In the genomic region with DNA sequence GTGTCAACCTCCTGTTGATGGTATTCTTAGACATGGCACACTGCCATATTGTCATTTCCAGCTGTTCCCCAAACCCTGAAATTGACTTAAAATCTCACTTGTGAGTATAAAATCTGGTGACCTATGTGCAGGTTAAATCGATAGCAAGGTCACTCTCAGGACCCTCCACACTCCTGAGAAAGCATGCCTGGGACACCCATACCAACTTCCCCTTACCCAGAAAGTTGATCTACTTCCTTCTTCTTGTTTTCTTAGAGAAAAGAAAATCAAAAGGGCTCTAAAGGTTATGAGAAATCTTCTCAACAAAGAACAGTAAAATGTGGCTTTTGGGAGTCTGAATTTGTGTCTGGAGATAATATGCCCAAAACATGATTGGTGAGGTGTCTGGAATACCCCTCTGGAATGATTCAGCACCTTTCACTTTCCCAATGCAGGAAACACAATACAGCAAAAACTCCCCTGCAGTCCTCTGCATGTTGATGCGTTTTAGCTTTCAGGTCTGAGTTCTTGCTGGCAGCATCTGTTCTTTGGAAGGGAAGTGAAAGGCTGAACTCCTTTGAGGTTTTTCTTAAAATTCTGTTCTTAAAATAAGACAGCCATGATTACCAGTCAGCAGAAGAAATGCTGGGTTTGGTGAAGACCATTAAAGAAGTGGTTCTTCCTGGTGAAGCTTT, we compare ENCODE assay signal across 20 mouse cellular contexts. TPM values are rescaled to one million over a fixed set of nuclear protein-coding genes. Genes with fewer than 3 reads are reported as not detected.
A peak's percentile ranks its signal among the peaks of the same experiment; 100 is the strongest.
DNase-seq lines count a peak whose midpoint lies in the region; ATAC-seq and TF ChIP-seq lines count a peak whose summit lies in the region.
"Had no signal": no experiment of that assay in that cellular context is flagged by ENCODE, and none has a peak within 500 bp of the region (broad histone marks: within the 10 kb centered on the region; RNA-seq: fewer than 3 reads in every experiment).

No protein-coding gene starts in this region.

- H3K27me3 ChIP-seq in CH12.LX (replicated peaks), result no peaks in the 10 kb centered on the region
- H3K27me3 ChIP-seq in hindbrain, postnatal 0 days (ENCODE audit: insufficient read depth, low read length), result no peaks in the 10 kb centered on the region
- H3K27me3 ChIP-seq: forebrain, embryonic 13.5 days; heart, embryonic 12.5 days; hindbrain, embryonic 15.5 days; lung, embryonic 15.5 days; megakaryocyte, embryonic 14.5 days had no signal

- peaks cover 29 to 63% of the 10 kb centered on the region in 2 experiments for H3K4me1 ChIP-seq in CH12.LX (ENCODE audit: control insufficient read depth in 1 of 2, insufficient read depth in 2 of 2)
- H3K4me1 ChIP-seq in brown adipose tissue, adult 24 weeks (ENCODE audit: control insufficient read depth, insufficient read depth, insufficient read length, low read length), result no peaks in the 10 kb centered on the region
- no peaks in the 10 kb centered on the region for H3K4me1 ChIP-seq in hindbrain, postnatal 0 days (ENCODE audit: insufficient read depth, low read length)
- H3K4me1 ChIP-seq: forebrain, embryonic 13.5 days; heart, embryonic 12.5 days; hindbrain, embryonic 15.5 days; lung, embryonic 15.5 days had no signal

- H3K9me3 ChIP-seq in CH12.LX (replicated peaks; ENCODE audit: low read length), result peaks cover 2% of the 10 kb centered on the region
- no peaks in the 10 kb centered on the region for H3K9me3 ChIP-seq in hindbrain, postnatal 0 days (ENCODE audit: low read length)
- H3K9me3 ChIP-seq: forebrain, embryonic 13.5 days; heart, embryonic 12.5 days; hindbrain, embryonic 15.5 days; lung, embryonic 15.5 days had no signal

- H3K36me3 ChIP-seq in CH12.LX (replicated peaks in 1 of 2; ENCODE audit: control insufficient read depth in 1 of 2, insufficient read depth in 1 of 2, low read length in 1 of 2), result no peaks in the 10 kb centered on the region
- no peaks in the 10 kb centered on the region for H3K36me3 ChIP-seq in hindbrain, postnatal 0 days (ENCODE audit: insufficient read depth, low read length)
- H3K36me3 ChIP-seq: heart, embryonic 12.5 days; hindbrain, embryonic 15.5 days; lung, embryonic 15.5 days had no signal

- no peak overlapping the region for H3K4me3 ChIP-seq in left cerebral cortex, adult 2 months
- H3K4me3 ChIP-seq in CH12.LX (replicated peaks in 1 of 3; ENCODE audit: low read depth in 2 of 3, low read length in 2 of 3, poor library complexity in 1 of 3), result peak overlapping the region in 2 of 3 experiments; percentile 17 to 42
- H3K4me3 ChIP-seq in brown adipose tissue, adult 24 weeks (ENCODE audit: insufficient read depth, low read depth, low read length), result no peak overlapping the region
- no peak overlapping the region for H3K4me3 ChIP-seq in hindbrain, postnatal 0 days (ENCODE audit: low read length)
- H3K4me3 ChIP-seq: forebrain, embryonic 13.5 days; heart, embryonic 12.5 days; hindbrain, embryonic 15.5 days; lung, embryonic 15.5 days; megakaryocyte, embryonic 14.5 days had no signal

- intact Hi-C loops in left cerebral cortex, adult 2 months (cut with DNase I), result no loop called here
- intact Hi-C loops in left cerebral cortex, postnatal 10 days (cut with DNase I), result no loop called here

- no peak for ATAC-seq in hindbrain, postnatal 0 days
- ATAC-seq: forebrain, embryonic 13.5 days; intestine, postnatal 0 days had no signal

- TF ChIP-seq POLR2A in CH12.LX (IDR thresholded peaks at IDR 0.05; ENCODE audit: low read depth, low read length), result no peak

- WGBS in hindbrain, postnatal 0 days, result 74% methylated on average over 2 of the region's 2 CpGs

- peak overlapping the region; percentile 66 for H3K9ac ChIP-seq in CH12.LX (ENCODE audit: insufficient read depth, low read depth)
- no peak overlapping the region for H3K9ac ChIP-seq in hindbrain, postnatal 0 days (replicated peaks; ENCODE audit: low read length)
- H3K9ac ChIP-seq: forebrain, embryonic 13.5 days; heart, embryonic 12.5 days; hindbrain, embryonic 15.5 days; lung, embryonic 15.5 days had no signal

- TF ChIP-seq CTCF in left cerebral cortex, adult 2 months (IDR thresholded peaks at IDR 0.05), result no peak
- TF ChIP-seq CTCF in CH12.LX (conservative IDR thresholded peaks at IDR 0.05 in 1 of 2, IDR thresholded peaks at IDR 0.05 in 1 of 2; ENCODE audit: low read depth in 2 of 2, low read length in 2 of 2), result no peak
- no peak for TF ChIP-seq CTCF in hindbrain, postnatal 0 days (IDR thresholded peaks at IDR 0.05; ENCODE audit: low read depth)

- in situ Hi-C loops in CH12.LX (cut with MboI; ENCODE audit: low pct_ligation_motif_present, low pct_unique_long_range_greater_than_20kb, low sequenced_read_pairs), result no loop called here

- peak overlapping the region; percentile 70 for H3K27ac ChIP-seq in left cerebral cortex, adult 2 months
- peak overlapping the region; percentile 99 for H3K27ac ChIP-seq in CH12.LX (ENCODE audit: insufficient read depth, low read depth)
- H3K27ac ChIP-seq in brown adipose tissue, adult 24 weeks (replicated peaks; ENCODE audit: low read depth, low read length), result 0 out of 2 replicates have a peak overlapping the region, but pooled peaks have one; percentile 21
- H3K27ac ChIP-seq in hindbrain, postnatal 0 days, result no peak overlapping the region
- H3K27ac ChIP-seq: forebrain, embryonic 13.5 days; hindbrain, embryonic 15.5 days; lung, embryonic 15.5 days had no signal

- no peaks in the 10 kb centered on the region for H3K79me2 ChIP-seq in CH12.LX (replicated peaks; ENCODE audit: control insufficient read depth, extremely low read depth, insufficient read depth, poor library complexity, severe bottlenecking)

- no peak for DNase-seq in left cerebral cortex, adult 2 months (ENCODE audit: extremely low spot score in 1 of 2, low spot score in 2 of 2)
- no peak for DNase-seq in left cerebral cortex, postnatal 10 days (ENCODE audit: extremely low spot score in 1 of 2, low spot score in 2 of 2)
- DNase-seq in CH12.LX (ENCODE audit: extremely low read depth), result peak; percentile 85
- peak; percentile 15 for DNase-seq in naive thymus-derived CD4-positive, alpha-beta T cell, adult 2 months (ENCODE audit: low read depth)
- DNase-seq in hindbrain, postnatal 0 days (ENCODE audit: low spot score), result no peak
- no peak for DNase-seq in cerebellum, postnatal 25 days
- DNase-seq: adrenal gland, postnatal 10 days; cerebellum, adult 8-10 months; embryo, embryonic 11 days; right cerebral cortex, postnatal 25 days; thymus, adult 2 months had no signal

- dilution Hi-C loops in CH12.LX (cut with MboI; ENCODE audit: extremely low pct_ligation_motif_present, extremely low pct_unique_long_range_greater_than_20kb, low sequenced_read_pairs), result no loop called here

- peak overlapping the region; percentile 99 for H3K4me2 ChIP-seq in CH12.LX (ENCODE audit: insufficient read depth, low read depth, poor library complexity, severe bottlenecking)
- no peak overlapping the region for H3K4me2 ChIP-seq in hindbrain, postnatal 0 days (ENCODE audit: low read depth, low read length)
- H3K4me2 ChIP-seq: forebrain, embryonic 13.5 days; heart, embryonic 12.5 days; hindbrain, embryonic 15.5 days; lung, embryonic 15.5 days had no signal

- TF ChIP-seq RAD21 in CH12.LX (IDR thresholded peaks at IDR 0.05; ENCODE audit: low read depth, low read length), result peak; percentile 19

- TF ChIP-seq EP300 in CH12.LX (IDR thresholded peaks at IDR 0.05; ENCODE audit: low read length), result peak; percentile 97

TF ChIP-seq in CH12.LX, 34 proteins besides CTCF, POLR2A, EP300 and RAD21 (continues in another document):
- TF ChIP-seq ZC3H11A (IDR thresholded peaks at IDR 0.05; ENCODE audit: low read depth, low read length), result no peak
- TF ChIP-seq MAX (IDR thresholded peaks at IDR 0.05; ENCODE audit: low read length), result peak; percentile 59
- TF ChIP-seq IRF4 (IDR thresholded peaks at IDR 0.05; ENCODE audit: low read depth, low read length), result peak; percentile 96
- peak; percentile 96 for TF ChIP-seq MEF2A (IDR thresholded peaks at IDR 0.05; ENCODE audit: borderline replicate concordance, low read depth, low read length)
- TF ChIP-seq SMC3 (IDR thresholded peaks at IDR 0.05; ENCODE audit: low read depth, low read length), result peak; percentile 24; the same call in 1 of the 2 replicates
- TF ChIP-seq USF2 (conservative IDR thresholded peaks at IDR 0.05; ENCODE audit: low read depth, low read length), result no peak
- TF ChIP-seq ZMIZ1 (IDR thresholded peaks at IDR 0.05; ENCODE audit: low read depth, low read length), result no peak
- peak; percentile 76 for TF ChIP-seq BHLHE40 (IDR thresholded peaks at IDR 0.05; ENCODE audit: low read depth, low read length)
- TF ChIP-seq GABPA (IDR thresholded peaks at IDR 0.05; ENCODE audit: insufficient replicate concordance, low read depth, low read length), result no peak
- TF ChIP-seq JUND (conservative IDR thresholded peaks at IDR 0.05; ENCODE audit: low read depth, low read length), result peak; percentile 73
- TF ChIP-seq ZNF384 (IDR thresholded peaks at IDR 0.05; ENCODE audit: low read depth, low read length), result peak; percentile 53
- TF ChIP-seq CHD1 (IDR thresholded peaks at IDR 0.05; ENCODE audit: low read depth, low read length), result peak; percentile 56; the same call in 1 of the 2 replicates
- peak; percentile 76 for TF ChIP-seq SIN3A (IDR thresholded peaks at IDR 0.05; ENCODE audit: low read length)
- TF ChIP-seq ETS1 (conservative IDR thresholded peaks at IDR 0.05; ENCODE audit: low read depth, low read length), result peak; percentile 96
- TF ChIP-seq CHD2 (IDR thresholded peaks at IDR 0.05; ENCODE audit: low read length), result peak; percentile 76; the same call in 1 of the 2 replicates
- peak; percentile 64; the same call in 1 of the 2 replicates for TF ChIP-seq ELF1 (IDR thresholded peaks at IDR 0.05; ENCODE audit: low read depth, low read length)
- peak; percentile 64 for TF ChIP-seq MYC (IDR thresholded peaks at IDR 0.05; ENCODE audit: low read depth, low read length)
- TF ChIP-seq PAX5 (IDR thresholded peaks at IDR 0.05; ENCODE audit: low read length), result no peak
- TF ChIP-seq TCF12 (IDR thresholded peaks at IDR 0.05; ENCODE audit: low read depth, low read length), result peak; percentile 96
- no peak for TF ChIP-seq NELFE (IDR thresholded peaks at IDR 0.05; ENCODE audit: low read depth, low read length)
- peak; percentile 42; the same call in 1 of the 2 replicates for TF ChIP-seq MAZ (IDR thresholded peaks at IDR 0.05; ENCODE audit: low read depth, low read length)
- TF ChIP-seq TBP (conservative IDR thresholded peaks at IDR 0.05; ENCODE audit: low read depth, low read length), result no peak; the same call in 1 of the 2 replicates

RNA-seq across cellular contexts. Expression of gene Adtrp, which starts 59.5 kb away (rescaled TPM):
- total RNA-seq in left cerebral cortex, adult 2 months (2021), result not detected
- total RNA-seq in left cerebral cortex, postnatal 10 days (2021), result under 1 TPM; 0.56 to 0.59 TPM
- total RNA-seq in CH12.LX (2012; rRNA removed) (37.1 and 39.2 TPM in 2 replicates), CH12.LX (2014; rRNA removed) (2.4 and 4.2 TPM in 2 replicates)
- 6.1 and 7.2 TPM in 2 replicates for polyA plus RNA-seq in CH12.LX (2012; ENCODE audit: insufficient read length, low read depth)
- polyA plus RNA-seq in brown adipose tissue, adult 24 weeks (2012; ENCODE audit: insufficient read depth, insufficient read length, missing spikeins), result 103 and 115 TPM in 2 replicates
- 0.26 TPM in 1 of 2 replicates, not detected in the other for total RNA-seq in hindbrain, postnatal 0 days (2014; rRNA removed)
- 0.26 TPM in 1 of 2 replicates, not detected in the other for polyA plus RNA-seq in hindbrain, postnatal 0 days (2015; fragmentation: Nextera tagmentation; extraction: Ambion mirVana)
- total RNA-seq: midbrain, postnatal 0 days had no signal
- polyA plus RNA-seq: forebrain, embryonic 13.5 days; heart, embryonic 12.5 days; midbrain, postnatal 0 days; neural tube, embryonic 11.5 days had no signal

Comparison
In these comparisons a context has a peak if more than half of its experiments do, and no peak if none do; other contexts are left out.
1. DNase-seq: peak in CH12.LX (single experiment) and naive thymus-derived CD4-positive, alpha-beta T cell, adult 2 months (single experiment); none in left cerebral cortex, adult 2 months (0 of 2), left cerebral cortex, postnatal 10 days (0 of 2), hindbrain, postnatal 0 days (single experiment) and cerebellum, postnatal 25 days (0 of 2).
2. H3K4me3 ChIP-seq: peak in CH12.LX (2 of 3); none in left cerebral cortex, adult 2 months (single experiment), brown adipose tissue, adult 24 weeks (single experiment) and hindbrain, postnatal 0 days (single experiment).